18 mouse cellular contexts compared by ENCODE assay signal in the genomic region with DNA sequence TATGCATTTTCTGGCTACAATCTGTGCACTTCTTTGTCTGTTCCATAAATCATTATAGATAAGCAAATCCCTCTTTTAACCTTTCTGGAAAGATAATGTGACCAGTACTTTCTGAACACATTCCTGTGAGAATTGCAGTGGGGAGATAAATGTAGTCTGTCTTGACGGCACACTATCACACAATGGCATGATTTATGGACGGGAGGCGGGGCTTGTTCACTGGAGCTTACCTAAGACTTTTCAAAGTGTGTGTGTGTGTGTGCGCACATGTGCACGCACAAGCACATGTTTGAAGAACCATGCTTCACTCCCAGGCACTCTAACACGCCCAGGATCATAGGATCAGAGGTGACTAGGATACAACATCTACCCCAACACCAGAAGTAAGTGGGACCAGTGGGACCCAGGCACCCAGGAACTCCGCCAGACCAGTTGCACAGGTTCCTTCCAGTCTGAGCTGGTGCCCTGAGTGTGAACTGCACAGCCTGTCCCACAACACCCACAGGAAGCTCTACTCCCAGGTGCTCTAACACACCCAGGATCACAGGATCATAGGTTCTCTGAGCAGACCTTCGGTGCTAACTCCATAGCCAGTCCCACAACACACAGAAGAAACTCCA.
DNase-seq lines count a peak whose midpoint lies in the region; ATAC-seq and TF ChIP-seq lines count a peak whose summit lies in the region.
"Had no signal": no experiment of that assay in that cellular context is flagged by ENCODE, and none has a peak within 500 bp of the region (broad histone marks: within the 10 kb centered on the region; RNA-seq: fewer than 3 reads in every experiment).

No protein-coding gene starts in this region.

- no peaks in the 10 kb centered on the region for H3K27me3 ChIP-seq in hindbrain, embryonic 11.5 days (ENCODE audit: control insufficient read depth, insufficient read depth, low read length)
- H3K27me3 ChIP-seq in hindbrain, postnatal 0 days (ENCODE audit: insufficient read depth, low read length) = no peaks in the 10 kb centered on the region
- no peaks in the 10 kb centered on the region for H3K27me3 ChIP-seq in cerebellum, adult 2 months (ENCODE audit: control insufficient read depth, insufficient read depth, low read length)
- H3K27me3 ChIP-seq: embryonic facial prominence, embryonic 12.5 days had no signal

- no peak for TF ChIP-seq CTCF in hindbrain, postnatal 0 days (IDR thresholded peaks at IDR 0.05; ENCODE audit: low read depth)
- no peak for TF ChIP-seq CTCF in cerebellum, adult 2 months (IDR thresholded peaks at IDR 0.05; ENCODE audit: borderline replicate concordance, insufficient read depth, low read depth, low read length)

- no peak overlapping the region for H3K4me3 ChIP-seq in hindbrain, embryonic 11.5 days (ENCODE audit: low read depth, low read length)
- no peak overlapping the region for H3K4me3 ChIP-seq in hindbrain, postnatal 0 days (ENCODE audit: low read length)
- no peak overlapping the region for H3K4me3 ChIP-seq in cerebellum, adult 2 months (replicated peaks; ENCODE audit: insufficient read depth, low read depth, low read length)
- H3K4me3 ChIP-seq: embryonic facial prominence, embryonic 12.5 days; heart, adult 2 months had no signal

- TF ChIP-seq POLR2A in cerebellum, adult 2 months (IDR thresholded peaks at IDR 0.05; ENCODE audit: borderline replicate concordance, insufficient read depth, low read length) = no peak

- no peak overlapping the region for H3K27ac ChIP-seq in hindbrain, embryonic 11.5 days (ENCODE audit: low read depth, low read length)
- no peak overlapping the region for H3K27ac ChIP-seq in hindbrain, postnatal 0 days
- no peak overlapping the region for H3K27ac ChIP-seq in cerebellum, adult 2 months (ENCODE audit: insufficient read depth, low read length)
- H3K27ac ChIP-seq: embryonic facial prominence, embryonic 12.5 days; heart, adult 2 months; liver, embryonic 14.5 days had no signal

- no peaks in the 10 kb centered on the region for H3K9me3 ChIP-seq in hindbrain, embryonic 11.5 days (ENCODE audit: control insufficient read depth, low read length)
- no peaks in the 10 kb centered on the region for H3K9me3 ChIP-seq in hindbrain, postnatal 0 days (ENCODE audit: low read length)
- H3K9me3 ChIP-seq: embryonic facial prominence, embryonic 12.5 days had no signal

- peak; percentile 78 for ATAC-seq in hindbrain, embryonic 11.5 days (ENCODE audit: low FRiP score)
- ATAC-seq in hindbrain, postnatal 0 days = no peak
- no peak for ATAC-seq in CD4-positive, CD25-positive, alpha-beta regulatory T cell, adult 4 months
- ATAC-seq: forebrain, postnatal 0 days had no signal

- H3K9ac ChIP-seq in hindbrain, embryonic 11.5 days (ENCODE audit: low read depth, low read length) = no peak overlapping the region
- no peak overlapping the region for H3K9ac ChIP-seq in hindbrain, postnatal 0 days (replicated peaks; ENCODE audit: low read length)
- H3K9ac ChIP-seq: embryonic facial prominence, embryonic 12.5 days; forebrain, postnatal 0 days; liver, embryonic 14.5 days had no signal

- WGBS in hindbrain, embryonic 11.5 days = 75% methylated on average over 8 of the region's 8 CpGs
- WGBS in hindbrain, postnatal 0 days = 76% methylated on average over 8 of the region's 8 CpGs
- 91% methylated on average over 8 of the region's 8 CpGs for WGBS in cerebellum, adult 2 months

- H3K4me1 ChIP-seq in hindbrain, embryonic 11.5 days (replicated peaks; ENCODE audit: control insufficient read depth, insufficient read depth, low read length) = no peaks in the 10 kb centered on the region
- H3K4me1 ChIP-seq in hindbrain, postnatal 0 days (ENCODE audit: insufficient read depth, low read length) = no peaks in the 10 kb centered on the region
- no peaks in the 10 kb centered on the region for H3K4me1 ChIP-seq in cerebellum, adult 2 months (ENCODE audit: control insufficient read depth, insufficient read depth, low read length)
- H3K4me1 ChIP-seq: embryonic facial prominence, embryonic 12.5 days had no signal

- no peak overlapping the region for H3K4me2 ChIP-seq in hindbrain, embryonic 11.5 days (replicated peaks; ENCODE audit: low read depth, low read length)
- H3K4me2 ChIP-seq in hindbrain, postnatal 0 days (ENCODE audit: low read depth, low read length) = no peak overlapping the region
- H3K4me2 ChIP-seq: embryonic facial prominence, embryonic 12.5 days had no signal

- peak; percentile 41 for DNase-seq in hindbrain, embryonic 11.5 days (ENCODE audit: low spot score)
- DNase-seq in hindbrain, postnatal 0 days (ENCODE audit: low spot score) = no peak
- DNase-seq in urinary bladder, postnatal 14 days (ENCODE audit: low spot score) = peak; percentile 67
- DNase-seq in urinary bladder, adult 2 months (ENCODE audit: low spot score) = no peak
- peak; percentile 44 for DNase-seq in mesoderm, embryonic 11.5 days (ENCODE audit: low read depth, low spot score)
- DNase-seq in thymus, postnatal 0 days (ENCODE audit: low spot score) = no peak
- DNase-seq in cerebellum, adult 2 months = no peak
- DNase-seq: adrenal gland, postnatal 36 days; cerebellum, adult 9-11 months; forebrain, postnatal 0 days; heart, adult 2 months; kidney, postnatal 25 days; lung, postnatal 36 days; midbrain, embryonic 14.5 days; thymus, postnatal 4 days had no signal

- H3K36me3 ChIP-seq in hindbrain, embryonic 11.5 days (ENCODE audit: control insufficient read depth, insufficient read depth, low read length) = no peaks in the 10 kb centered on the region
- H3K36me3 ChIP-seq in hindbrain, postnatal 0 days (ENCODE audit: insufficient read depth, low read length) = no peaks in the 10 kb centered on the region
- H3K36me3 ChIP-seq: embryonic facial prominence, embryonic 12.5 days had no signal

Comparison
In these comparisons a context has a peak if more than half of its experiments do, and no peak if none do; other contexts are left out.
1. DNase-seq: peak in hindbrain, embryonic 11.5 days (single experiment), urinary bladder, postnatal 14 days (single experiment) and mesoderm, embryonic 11.5 days (single experiment); none in hindbrain, postnatal 0 days (single experiment), urinary bladder, adult 2 months (single experiment), thymus, postnatal 0 days (single experiment) and cerebellum, adult 2 months (0 of 2).